Mouse (Mus musculus) fibroblast of lung, adult 2 months (primary cell): ENCODE measurements around the gene Dynll1.

Experiments
- DNase-seq: peaks from one replicate; pipeline ENCODE4 v3.0.0-alpha.2; 2011; ENCODE audit warnings: low read depth

The Dynll1 gene

GRCm38 (mm10) chr5:115268266-115268665, 32.5 kb downstream of the Dynll1 start:
- DNase-seq: no peak

- no peak for DNase-seq
These were observed 33.2 kb downstream of the Dynll1 start for GRCm38 (mm10) chr5:115267469-115268045.

GRCm38 (mm10) chr5:115266787-115267468, 33.9 kb downstream of the Dynll1 start:
- no peak for DNase-seq

- DNase-seq: no peak
These were observed 34.5 kb downstream of the Dynll1 start for GRCm38 (mm10) chr5:115266340-115266739.

- DNase-seq: no peak
These were observed 38.1 kb downstream of the Dynll1 start for GRCm38 (mm10) chr5:115262502-115263291.

GRCm38 (mm10) chr5:115261880-115262279, 38.9 kb downstream of the Dynll1 start:
- no peak for DNase-seq

GRCm38 (mm10) chr5:115261141-115261540, 39.7 kb downstream of the Dynll1 start:
- no peak for DNase-seq

GRCm38 (mm10) chr5:115260356-115260755, 40.4 kb downstream of the Dynll1 start:
- DNase-seq: no peak

- no peak for DNase-seq
These were observed 43.8 kb downstream of the Dynll1 start for GRCm38 (mm10) chr5:115256909-115257546.

- DNase-seq: peak; percentile 36
These were observed 45.3 kb downstream of the Dynll1 start for GRCm38 (mm10) chr5:115255472-115255871.
